In genomic region chr2:59620601-59621000, GRCm38 (mm10) we compare ENCODE assay signal across 14 mouse cellular contexts.
"Had no signal": no experiment of that assay in that cellular context is flagged by ENCODE, and none has a peak within 500 bp of the region (broad histone marks: within the 10 kb centered on the region; RNA-seq: fewer than 3 reads in every experiment).

No protein-coding gene starts in this region.

- H3K27ac ChIP-seq: liver, embryonic 13.5 days; stomach, postnatal 0 days had no signal

- H3K9ac ChIP-seq: liver, embryonic 13.5 days; lung, embryonic 14.5 days had no signal

- H3K36me3 ChIP-seq: liver, embryonic 13.5 days had no signal

- ATAC-seq: intestine, embryonic 16.5 days had no signal

- H3K4me3 ChIP-seq: liver, embryonic 13.5 days had no signal

- H3K4me2 ChIP-seq: liver, embryonic 13.5 days; lung, embryonic 14.5 days; midbrain, embryonic 11.5 days had no signal

- H3K9me3 ChIP-seq: liver, embryonic 13.5 days had no signal

- DNase-seq: kidney, adult 18-20 months; kidney, adult 9 months; kidney, postnatal 36 days; liver, embryonic 13.5 days; lung, embryonic 14.5 days; lung, postnatal 10 days; lung, postnatal 36 days; midbrain, embryonic 14.5 days; right cerebral cortex, postnatal 14 days; right cerebral cortex, postnatal 4 days; thymus, postnatal 25 days had no signal
